Mouse (Mus musculus) adrenal gland, postnatal 10 days (tissue): ENCODE results near the gene Sardh. TPM values are rescaled to one million over a fixed set of nuclear protein-coding genes. Genes with fewer than 3 reads are reported as not detected.

ENCODE experiments used
- DNase-seq: peaks from one replicate; pipeline ENCODE4 v3.0.0; 2021; ENCODE audit warnings: mixed read lengths
- total RNA-seq, 2 experiments: library from RNA; stranded (reverse); gene quantifications; 2 replicates each; pipeline ENCODE4 v1.2.3; 2021

The Sardh gene
- total RNA-seq, 2 experiments from 2014 or later: 46.6 to 79.0 TPM

DNA sequence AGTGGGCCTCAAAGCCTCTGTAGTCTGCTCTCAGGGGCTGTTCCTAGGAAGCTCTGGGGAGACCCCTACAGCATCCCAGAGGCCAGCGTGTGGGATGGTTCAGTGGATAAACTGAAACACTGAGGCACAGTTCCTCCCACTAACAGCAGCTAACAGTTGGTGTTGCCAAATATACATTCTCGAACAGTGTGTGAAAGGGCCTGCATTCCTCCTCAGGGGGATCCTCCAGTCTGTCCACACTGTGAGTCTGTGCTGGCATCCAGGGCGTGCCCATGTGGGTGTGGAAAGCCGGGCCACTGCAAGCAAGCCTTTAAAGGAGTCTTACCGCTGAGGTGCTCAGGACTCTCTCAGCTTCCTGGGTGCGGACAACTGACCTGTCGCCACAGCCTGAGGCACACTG is 21.6 kb downstream of the Sardh start:
- DNase-seq: no peak

DNA sequence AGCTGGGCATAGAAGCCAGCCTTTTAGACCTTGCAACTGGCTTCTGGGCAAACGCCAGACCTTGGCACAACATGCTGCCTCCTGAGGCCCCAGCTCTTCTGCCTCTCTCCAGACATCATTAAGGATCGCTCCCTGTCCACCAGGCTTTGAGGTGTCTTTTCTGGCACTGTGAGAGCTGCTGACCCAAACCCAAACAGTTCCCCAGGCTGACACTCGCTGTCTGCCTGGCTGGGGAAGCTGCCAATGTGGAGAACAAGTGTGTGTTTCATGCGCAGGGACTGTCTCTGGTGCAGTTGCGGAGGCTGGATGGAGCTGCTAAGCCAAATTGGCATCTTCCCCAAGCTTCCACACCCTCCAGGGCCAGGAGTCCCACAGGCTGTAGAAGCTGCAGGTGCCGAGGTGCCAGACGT is 25.1 kb downstream of the Sardh start:
- DNase-seq: peak; percentile 60

DNA sequence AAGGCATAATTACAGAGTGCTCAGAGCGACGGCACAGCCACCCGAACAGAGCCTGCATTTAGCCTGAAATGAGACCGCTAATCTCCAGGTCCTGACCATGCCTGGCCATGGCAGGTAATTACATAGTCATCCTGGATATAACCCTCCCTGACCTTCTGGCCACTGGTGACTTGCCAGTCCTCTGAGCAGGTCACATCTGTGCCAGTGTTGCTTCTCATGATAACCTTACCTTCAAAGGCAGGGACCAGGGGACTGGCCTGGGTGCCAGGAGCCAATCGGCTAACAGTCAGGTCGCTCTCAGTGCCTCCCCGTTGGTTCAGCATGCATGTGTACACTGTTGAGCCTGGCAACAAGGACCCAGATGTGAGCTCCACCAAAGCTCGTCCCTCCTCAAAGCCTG is 29.6 kb downstream of the Sardh start:
- no peak for DNase-seq

DNA sequence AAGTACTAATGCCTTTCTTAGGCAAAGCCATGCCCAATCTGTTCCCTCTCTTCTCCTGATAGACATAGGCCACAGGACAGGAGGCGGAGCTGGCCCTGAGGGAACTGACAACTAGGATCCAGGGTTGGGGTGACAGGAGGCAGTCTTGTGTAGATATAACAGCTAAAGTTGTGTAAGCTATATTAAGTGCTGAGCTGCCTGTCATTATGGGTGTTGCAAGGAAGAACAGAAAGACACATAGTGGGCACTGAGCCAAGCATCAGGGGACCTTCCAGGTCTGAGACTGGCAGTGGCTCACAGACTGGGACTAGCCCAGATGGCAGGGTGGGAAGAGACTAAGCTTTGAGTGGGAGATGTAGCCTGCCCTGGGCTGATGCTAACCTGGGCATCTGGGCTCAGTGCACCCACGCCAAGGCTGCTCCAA is 30.0 kb downstream of the Sardh start:
- no peak for DNase-seq

- no peak for DNase-seq
These were observed 32.6 kb downstream of the Sardh start for GRCm38 (mm10) chr2:27215537-27215936.

GRCm38 (mm10) chr2:27211966-27212893 is 35.9 kb downstream of the Sardh start:
- DNase-seq: peak; percentile 82

GRCm38 (mm10) chr2:27210676-27211210 is 37.4 kb downstream of the Sardh start:
- DNase-seq: peak; percentile 49

- DNase-seq: peak; percentile 75
These were observed 37.9 kb downstream of the Sardh start for GRCm38 (mm10) chr2:27210255-27210654.

- DNase-seq: no peak
These were observed 38.3 kb downstream of the Sardh start for GRCm38 (mm10) chr2:27209816-27210215.

GRCm38 (mm10) chr2:27209370-27209769 is 38.8 kb downstream of the Sardh start:
- no peak for DNase-seq

GRCm38 (mm10) chr2:27207126-27207525 is 41.0 kb downstream of the Sardh start:
- peak; percentile 79 for DNase-seq

- peak; percentile 68 for DNase-seq
These were observed 41.9 kb downstream of the Sardh start for GRCm38 (mm10) chr2:27206128-27206797.

DNA sequence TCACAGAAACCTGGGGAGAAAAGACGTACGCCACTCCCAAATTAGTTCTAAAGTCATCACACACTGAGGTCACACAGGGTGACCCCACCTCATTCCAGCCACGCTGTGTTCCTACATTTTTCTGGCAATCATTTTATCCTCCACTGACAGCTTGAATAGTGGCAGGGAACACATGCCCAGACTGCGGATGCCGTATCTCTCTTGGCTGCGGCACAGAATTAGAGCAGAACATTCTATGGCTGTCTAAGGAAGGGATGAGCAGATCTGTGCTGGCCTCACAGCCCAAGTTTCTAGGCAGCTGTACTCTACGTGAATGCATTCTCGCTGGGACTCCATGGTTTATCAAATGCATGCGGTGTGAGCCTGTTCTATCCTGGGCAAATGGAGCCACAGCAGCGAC is 42.5 kb downstream of the Sardh start:
- no peak for DNase-seq

DNA sequence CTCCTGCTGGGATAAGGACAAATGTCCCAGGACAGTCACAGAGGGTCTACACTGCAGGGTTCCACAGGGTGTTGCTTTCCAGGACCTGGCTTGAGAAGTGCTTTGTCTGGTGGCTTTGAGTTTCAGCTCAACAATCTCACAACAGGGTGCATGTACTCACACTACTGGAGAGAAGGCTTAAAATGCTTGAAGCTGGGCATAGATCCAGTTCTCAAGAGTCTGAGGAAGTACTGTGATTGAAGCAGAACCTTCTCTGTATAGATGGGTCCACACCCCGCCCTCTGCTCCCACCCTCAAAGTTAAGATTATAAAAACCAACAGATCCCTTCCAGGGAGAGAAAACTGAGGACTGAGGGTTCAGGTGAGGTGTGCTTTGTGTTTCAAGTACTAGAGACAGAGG is 47.6 kb downstream of the Sardh start:
- no peak for DNase-seq

- DNase-seq: no peak
These were observed 49.4 kb downstream of the Sardh start for GRCm38 (mm10) chr2:27198551-27199246.

DNA sequence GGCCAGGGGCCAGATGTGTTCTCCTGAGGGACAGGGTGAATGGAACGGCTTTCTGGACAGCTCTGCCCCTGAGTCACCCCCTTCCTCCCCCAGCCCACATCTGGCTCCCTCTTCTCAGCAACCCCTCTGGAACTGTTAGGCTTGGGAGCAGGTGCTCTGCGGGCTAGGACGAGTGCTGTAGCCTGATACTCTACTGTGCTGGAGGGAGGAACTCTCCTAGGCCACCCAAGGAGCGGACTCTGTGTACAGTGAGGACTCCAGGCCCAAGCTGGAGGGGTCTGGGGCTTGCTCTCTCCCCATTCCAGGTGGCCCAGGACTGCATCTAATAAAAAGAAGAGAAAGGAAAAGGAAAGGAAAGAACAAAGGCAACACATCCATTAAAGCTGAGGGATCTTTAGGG is 58.1 kb downstream of the Sardh start:
- no peak for DNase-seq

DNA sequence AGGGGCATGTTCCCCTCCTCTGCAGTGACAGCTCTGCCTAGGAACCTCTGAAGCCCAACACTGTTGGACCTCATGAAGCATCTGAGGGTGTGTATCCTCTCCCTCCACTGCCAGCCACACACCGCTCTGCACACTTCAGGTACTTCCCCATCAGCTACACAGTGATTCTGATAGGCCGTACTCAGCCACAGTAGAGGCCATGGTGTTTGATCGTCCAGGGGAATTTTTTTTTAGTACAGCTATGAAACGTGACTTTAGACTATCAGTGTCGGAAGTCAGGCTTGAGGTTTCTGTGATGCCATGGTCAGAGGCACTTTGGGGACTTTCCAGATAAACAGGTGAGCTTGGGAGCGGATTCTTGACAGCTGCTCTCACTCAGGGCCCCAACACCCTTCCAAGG is 60.6 kb downstream of the Sardh start:
- no peak for DNase-seq

- peak; percentile 56 for DNase-seq
These were observed 64.4 kb downstream of the Sardh start for GRCm38 (mm10) chr2:27183734-27184133.

DNA sequence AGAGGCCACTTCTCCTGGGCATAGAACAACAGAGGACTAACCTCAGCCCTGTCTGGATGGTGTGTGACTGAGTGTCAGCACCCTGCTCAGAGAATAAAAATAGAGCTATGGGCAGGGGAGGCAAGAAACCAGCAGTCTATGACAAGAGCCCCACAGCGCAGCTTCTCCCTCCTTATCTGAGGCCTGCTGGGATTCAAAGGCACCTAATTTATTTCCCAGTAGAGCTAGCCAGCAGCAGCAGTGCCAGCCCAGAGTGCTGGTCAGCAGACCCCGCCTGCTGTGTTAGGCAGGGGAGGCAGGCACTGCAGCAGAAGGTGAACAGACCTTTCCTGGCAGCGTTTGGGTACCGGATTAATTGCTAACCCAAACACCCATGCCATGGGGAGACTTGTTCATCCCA is 66.2 kb downstream of the Sardh start:
- DNase-seq: no peak

- no peak for DNase-seq
These were observed 69.0 kb downstream of the Sardh start for GRCm38 (mm10) chr2:27179101-27179500.

DNA sequence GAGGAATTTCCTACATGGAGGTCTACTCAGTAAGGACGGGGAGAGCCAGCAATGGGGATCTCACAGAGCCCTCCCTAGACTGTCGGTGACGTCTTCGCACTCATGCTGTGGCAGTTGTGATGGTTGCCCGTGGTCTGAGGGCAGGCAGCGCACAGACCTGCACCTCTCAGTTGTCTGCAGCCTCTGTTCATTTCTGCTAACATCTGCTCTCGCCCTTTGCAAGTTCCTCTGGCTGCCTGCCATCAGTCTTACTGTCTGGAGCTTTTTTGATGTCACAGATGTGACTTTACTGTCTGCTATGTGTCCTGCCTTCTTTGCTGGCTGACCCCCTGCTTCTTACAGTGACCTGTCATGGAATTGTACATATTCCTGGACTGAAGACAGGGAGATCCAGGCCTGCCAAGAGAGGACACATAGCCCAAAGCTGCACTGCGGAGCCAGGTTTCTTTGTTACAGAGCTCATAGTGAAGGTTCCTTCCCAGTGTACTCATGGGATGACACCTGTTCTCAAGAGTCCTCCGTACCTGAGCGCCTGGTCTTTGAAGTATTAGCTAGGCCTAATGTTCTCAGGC is 72.4 kb downstream of the Sardh start:
- peak; percentile 54 for DNase-seq

- DNase-seq: no peak
These were observed 73.9 kb downstream of the Sardh start for GRCm38 (mm10) chr2:27174242-27174641.
